Mouse (Mus musculus) cortical plate, adult 2 months (tissue): ENCODE results near the gene Myo1g. TPM values are rescaled to one million over a fixed set of nuclear protein-coding genes. Genes with fewer than 3 reads are reported as not detected.

Source experiments
- H3K27ac ChIP-seq: fragments of 200-500 bp; 2 replicates; pipeline ENCODE4 v1.5.1; 2012; ENCODE audit warnings: low read length, control low read depth, inconsistent platforms; ENCODE audit not compliant: insufficient read depth
- H3K4me1 ChIP-seq: fragments of 200-500 bp; 2 replicates; pipeline ENCODE4 v1.6.1; 2011; ENCODE audit warnings: low read length; ENCODE audit not compliant: control insufficient read depth, insufficient read depth
- H3K4me3 ChIP-seq: fragments of 200-500 bp; 2 replicates; pipeline ENCODE4 v1.5.1; 2011; ENCODE audit warnings: mild to moderate bottlenecking, low read length, control low read depth; ENCODE audit not compliant: insufficient read depth
- CTCF ChIP-seq: fragments of 200-500 bp; IDR thresholded peaks from 2 replicates; pipeline ENCODE4 v1.5.1; 2011; ENCODE audit warnings: mild to moderate bottlenecking, control low read depth, low read length; ENCODE audit not compliant: insufficient read depth; ENCODE audit errors: extremely low read depth
- POLR2A ChIP-seq: fragments of 200-500 bp; IDR thresholded peaks from 2 replicates; pipeline ENCODE4 v1.6.1; 2011; ENCODE audit warnings: mild to moderate bottlenecking, low read length, control low read depth; ENCODE audit not compliant: insufficient read depth; ENCODE audit errors: extremely low read depth
- polyA plus RNA-seq: library from polyadenylated mRNA; depleted of rRNA; stranded (reverse); fragments of >200 nt; gene quantifications from 2 replicates; pipeline ENCODE4 v1.2.3, GENCODE M21; 2012; rRNA removed

Gene Myo1g
- 0.75 and 0.87 TPM in 2 replicates for polyA plus RNA-seq

- H3K4me3 ChIP-seq: no peak within 1 kb of the TSS
- TF ChIP-seq CTCF: no peak
- TF ChIP-seq POLR2A: no peak
- no peaks in the 10 kb centered on the region for H3K4me1 ChIP-seq
These were observed at the start of gene Myo1g for GRCm38 (mm10) chr11:6520507-6521173. Myo1g (minus strand) TSS chr11:6520965.

GRCm38 (mm10) chr11:6569410-6569777 lies 48.6 kb upstream of the Myo1g start:
- TF ChIP-seq POLR2A: no peak
- no peak for TF ChIP-seq CTCF
- Histone ChIP-seq H3K27ac (no peak overlapping the region; the same call in 1 of the 2 replicates), H3K4me1 (peaks cover 6% of the 10 kb centered on the region), H3K4me3 (no peak overlapping the region)

More at GRCm38 (mm10) chr11:6520507-6521173, at the start of gene Myo1g:
- no peak within 1 kb of the TSS for H3K27ac ChIP-seq

GRCm38 (mm10) chr11:6568584-6569409 lies 48.0 kb upstream of the Myo1g start:
- H3K4me1 ChIP-seq: peaks cover 6% of the 10 kb centered on the region
- no peak overlapping the region for H3K4me3 ChIP-seq
- H3K27ac ChIP-seq: peak overlapping the region; percentile 25
- TF ChIP-seq CTCF: peak; percentile 47
- 0 out of 2 replicates have a peak, but pooled peaks have one; percentile 6 for TF ChIP-seq POLR2A

GRCm38 (mm10) chr11:6567951-6568350 lies 47.2 kb upstream of the Myo1g start:
- Histone ChIP-seq H3K4me1 (peaks cover 6% of the 10 kb centered on the region), H3K27ac (no peak overlapping the region), H3K4me3 (no peak overlapping the region)
- TF ChIP-seq CTCF: no peak
- no peak for TF ChIP-seq POLR2A

GRCm38 (mm10) chr11:6566496-6566895 lies 45.7 kb upstream of the Myo1g start:
- Histone ChIP-seq H3K27ac (no peak overlapping the region), H3K4me3 (no peak overlapping the region), H3K4me1 (peaks cover 6% of the 10 kb centered on the region)
- no peak for TF ChIP-seq POLR2A
- TF ChIP-seq CTCF: no peak

GRCm38 (mm10) chr11:6563201-6563600 lies 42.4 kb upstream of the Myo1g start:
- no peak overlapping the region for H3K27ac ChIP-seq
- TF ChIP-seq CTCF (no peak), POLR2A (no peak)

GRCm38 (mm10) chr11:6562359-6562758 lies 41.6 kb upstream of the Myo1g start:
- Histone ChIP-seq H3K27ac (no peak overlapping the region), H3K4me1 (no peaks in the 10 kb centered on the region), H3K4me3 (no peak overlapping the region)
- TF ChIP-seq CTCF: no peak
- no peak for TF ChIP-seq POLR2A

More at GRCm38 (mm10) chr11:6563201-6563600, 42.4 kb upstream of the Myo1g start:
- no peaks in the 10 kb centered on the region for H3K4me1 ChIP-seq
- no peak overlapping the region for H3K4me3 ChIP-seq

GRCm38 (mm10) chr11:6561474-6561873 lies 40.7 kb upstream of the Myo1g start:
- TF ChIP-seq POLR2A (no peak), CTCF (no peak)
- Histone ChIP-seq H3K27ac (no peak overlapping the region), H3K4me1 (no peaks in the 10 kb centered on the region), H3K4me3 (no peak overlapping the region)

- Histone ChIP-seq H3K4me3 (no peak overlapping the region), H3K4me1 (no peaks in the 10 kb centered on the region), H3K27ac (no peak overlapping the region)
- TF ChIP-seq POLR2A (no peak), CTCF (no peak)
These were observed 40.0 kb upstream of the Myo1g start for GRCm38 (mm10) chr11:6560655-6561360.
